Mouse (Mus musculus) right cerebral cortex, adult 2 months (tissue): Measurements from ENCODE around the gene B3gnt3.

Source experiments
- DNase-seq, 2 experiments: peaks; one replicate each; pipeline ENCODE4 v3.0.0; 2021 to 2022; ENCODE audit warnings: low spot score in 2 of 2

B3gnt3 gene

DNA sequence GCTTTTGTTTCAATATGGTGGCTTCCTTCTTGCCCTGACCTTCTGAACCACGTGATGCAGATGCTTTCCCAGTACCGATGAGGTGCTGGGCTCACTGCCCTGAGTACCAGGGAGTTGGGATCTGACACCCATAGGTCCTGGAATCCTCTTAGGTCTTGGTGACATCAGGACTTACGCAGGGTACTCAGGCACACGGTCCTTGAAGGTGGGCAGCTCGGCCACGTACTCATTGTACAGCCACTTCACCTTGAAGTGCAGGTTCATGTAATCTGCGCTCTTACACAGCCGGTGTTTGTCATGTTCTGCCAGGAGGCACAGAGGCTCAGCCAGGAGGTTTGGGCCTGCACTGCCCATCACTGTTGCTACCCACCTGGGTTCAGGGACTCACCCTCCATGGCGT is 56.1 kb downstream of the B3gnt3 start:
- no peak for DNase-seq
